Mouse (Mus musculus) liver, embryonic 11.5 days (tissue): ENCODE results near the gene Syngr3. TPM values are rescaled to one million over a fixed set of nuclear protein-coding genes. Genes with fewer than 3 reads are reported as not detected.

ENCODE experiments used
- ATAC-seq: fragments of 200-750 bp; cut with Nextera tagmentation; replicated peaks from 2 replicates; pipeline ENCODE4 v1.8.0; 2017; ENCODE audit warnings: moderate number of reproducible peaks, mild to moderate bottlenecking, moderate TSS enrichment, moderate library complexity; ENCODE audit not compliant: low FRiP score
- DNase-seq: peaks from one replicate; pipeline ENCODE4 v3.0.0-alpha.2; 2017; ENCODE audit warnings: low spot score
- H3K27ac ChIP-seq: fragments of 300-500 bp; sonication (generic); 2 replicates; pipeline ENCODE4 v1.5.1; 2014; ENCODE audit warnings: mild to moderate bottlenecking, low read depth, low read length, control low read depth
- H3K27me3 ChIP-seq: fragments of 300-500 bp; sonication (generic); replicated peaks from 2 replicates; pipeline ENCODE4 v1.6.1; 2014; ENCODE audit warnings: low read length, mixed read lengths; ENCODE audit not compliant: control insufficient read depth, insufficient read depth
- H3K36me3 ChIP-seq: fragments of 300-500 bp; sonication (generic); 2 replicates; pipeline ENCODE4 v1.6.1; 2014; ENCODE audit warnings: mild to moderate bottlenecking, low read length, moderate library complexity, mixed read lengths; ENCODE audit not compliant: control insufficient read depth, insufficient read depth
- H3K4me1 ChIP-seq: fragments of 300-500 bp; sonication (generic); replicated peaks from 2 replicates; pipeline ENCODE4 v1.6.1; 2014; ENCODE audit warnings: low read length, mixed read lengths; ENCODE audit not compliant: control insufficient read depth, insufficient read depth
- H3K4me2 ChIP-seq: fragments of 300-500 bp; sonication (generic); 2 replicates; pipeline ENCODE4 v1.6.1; 2014; ENCODE audit warnings: mild to moderate bottlenecking, control low read depth, moderate library complexity
- H3K4me3 ChIP-seq: fragments of 300-500 bp; sonication (generic); 2 replicates; pipeline ENCODE4 v1.5.1; 2014; ENCODE audit warnings: low read depth, low read length, control low read depth
- H3K9ac ChIP-seq: fragments of 300-500 bp; sonication (generic); 2 replicates; pipeline ENCODE4 v1.6.1; 2014; ENCODE audit warnings: low read depth, low read length, control low read depth
- H3K9me3 ChIP-seq: fragments of 300-500 bp; sonication (generic); 2 replicates; pipeline ENCODE4 v1.6.1; 2016; ENCODE audit warnings: low read length, inconsistent platforms, mixed read lengths; ENCODE audit not compliant: control insufficient read depth
- WGBS: fragments of 180-500 bp; shearing (Covaris S2); extraction: QIAGEN DNeasy Blood & Tissue Kit; methylation state at CpG from one replicate; pipeline ENCODE4 v1.1.7; 2014; 5-methylcytosine and 5-hydroxymethylcytosine counted together
- polyA plus RNA-seq: library from polyadenylated mRNA; unstranded; fragments of >200 nt; fragmentation: Nextera tagmentation; extraction: Ambion mirVana; gene quantifications from 2 replicates; pipeline ENCODE4 v1.2.1, GENCODE M21; 2014

Gene Syngr3
- polyA plus RNA-seq, 1 experiment from 2014 or later = 0.49 TPM

DNA sequence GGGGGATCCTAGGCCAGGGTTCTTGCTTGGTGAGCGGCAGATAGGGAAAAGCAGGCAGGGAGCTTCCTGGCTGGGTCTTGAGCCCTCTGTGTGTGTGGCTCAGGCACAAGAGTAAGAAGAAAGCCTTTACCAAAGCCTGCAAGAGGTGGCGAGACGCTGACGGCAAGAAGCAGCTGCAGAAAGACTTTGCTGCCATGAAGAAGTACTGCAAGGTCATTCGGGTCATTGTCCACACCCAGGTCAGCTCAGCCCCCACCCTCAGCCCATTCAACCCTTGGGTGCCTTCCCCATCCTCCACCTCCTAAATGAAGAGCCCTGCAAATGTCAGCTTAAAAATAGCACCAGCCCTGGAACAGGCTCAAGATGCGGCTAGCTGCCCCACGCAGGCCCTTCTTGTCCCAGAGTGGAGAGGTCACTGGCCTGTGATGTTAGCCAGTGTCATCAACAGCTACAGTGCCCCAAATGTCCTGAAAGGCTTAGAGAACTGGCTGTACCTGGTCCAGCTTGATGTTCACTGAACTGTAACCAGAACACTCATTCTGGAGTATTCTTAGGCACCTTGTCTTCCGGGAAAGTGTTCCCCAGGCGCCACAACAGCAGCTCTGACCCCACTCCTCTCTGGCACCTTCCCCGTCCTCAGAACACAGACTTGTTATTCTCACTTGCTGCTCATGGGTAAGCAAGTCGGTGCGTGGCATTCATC is 42.6 kb upstream of the Syngr3 start:
- Histone ChIP-seq H3K27me3 (no peaks in the 10 kb centered on the region), H3K4me1 (peaks cover 9% of the 10 kb centered on the region; the same call in 1 of the 2 replicates), H3K27ac (no peak overlapping the region), H3K4me2 (no peak overlapping the region), H3K4me3 (no peak overlapping the region), H3K9ac (no peak overlapping the region), H3K9me3 (no peaks in the 10 kb centered on the region), H3K36me3 (no peaks in the 10 kb centered on the region)
- WGBS = 81% methylated on average over 12 of the region's 12 CpGs
- ATAC-seq (no peak), DNase-seq (no peak)

DNA sequence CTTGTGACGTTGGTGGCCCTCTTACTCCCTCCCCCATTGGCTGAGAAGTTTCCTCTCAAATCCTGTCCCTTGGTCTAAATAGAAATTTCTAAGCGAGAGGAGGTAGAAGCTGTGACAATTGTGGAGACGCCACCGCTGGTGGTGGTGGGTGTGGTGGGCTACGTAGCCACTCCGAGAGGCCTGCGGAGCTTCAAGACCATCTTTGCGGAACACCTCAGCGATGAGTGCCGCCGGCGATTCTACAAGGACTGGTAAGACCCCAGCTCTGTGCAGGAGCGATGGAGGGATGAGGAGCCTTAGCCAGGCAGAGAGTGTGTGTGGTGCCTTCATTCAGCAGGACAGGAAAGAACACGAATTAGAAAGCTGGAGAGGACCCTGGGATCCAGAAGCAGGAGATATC is 41.0 kb upstream of the Syngr3 start:
- DNase-seq (no peak), ATAC-seq (no peak)
- 77% methylated on average over 14 of the region's 14 CpGs for WGBS
- no peak overlapping the region for H3K9ac ChIP-seq
- H3K9me3 ChIP-seq = no peaks in the 10 kb centered on the region
- H3K4me2 ChIP-seq = no peak overlapping the region
- H3K27me3 ChIP-seq = no peaks in the 10 kb centered on the region
- H3K36me3 ChIP-seq = no peaks in the 10 kb centered on the region
- no peak overlapping the region for H3K27ac ChIP-seq
- peaks cover 3% of the 10 kb centered on the region; the same call in 1 of the 2 replicates for H3K4me1 ChIP-seq
- H3K4me3 ChIP-seq = no peak overlapping the region

DNA sequence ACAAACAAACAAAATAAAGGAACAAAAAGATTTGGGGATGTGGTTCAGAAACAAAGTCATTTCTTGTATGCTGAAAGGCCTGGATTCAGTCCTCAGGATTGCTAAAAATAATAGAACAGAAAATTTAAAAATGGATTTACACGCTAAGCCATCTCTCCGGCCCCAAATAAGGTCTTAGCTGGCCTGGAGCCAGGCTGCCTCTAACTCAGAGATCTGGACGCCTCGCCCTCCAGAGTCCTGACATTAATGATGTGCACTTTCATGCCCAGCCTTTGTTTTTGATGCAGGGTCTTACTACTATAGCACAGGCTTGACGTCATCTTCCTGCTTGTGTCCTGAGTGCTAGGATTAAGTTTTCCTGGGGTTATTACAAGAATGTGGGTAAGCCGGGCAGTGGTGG is 39.3 kb upstream of the Syngr3 start:
- Histone ChIP-seq H3K27me3 (no peaks in the 10 kb centered on the region), H3K9me3 (no peaks in the 10 kb centered on the region), H3K36me3 (no peaks in the 10 kb centered on the region), H3K4me1 (no peaks in the 10 kb centered on the region), H3K4me3 (no peak overlapping the region), H3K4me2 (no peak overlapping the region), H3K27ac (no peak overlapping the region), H3K9ac (no peak overlapping the region)
- DNase-seq = no peak
- ATAC-seq = no peak
- WGBS = 81% methylated on average over 6 of the region's 6 CpGs

DNA sequence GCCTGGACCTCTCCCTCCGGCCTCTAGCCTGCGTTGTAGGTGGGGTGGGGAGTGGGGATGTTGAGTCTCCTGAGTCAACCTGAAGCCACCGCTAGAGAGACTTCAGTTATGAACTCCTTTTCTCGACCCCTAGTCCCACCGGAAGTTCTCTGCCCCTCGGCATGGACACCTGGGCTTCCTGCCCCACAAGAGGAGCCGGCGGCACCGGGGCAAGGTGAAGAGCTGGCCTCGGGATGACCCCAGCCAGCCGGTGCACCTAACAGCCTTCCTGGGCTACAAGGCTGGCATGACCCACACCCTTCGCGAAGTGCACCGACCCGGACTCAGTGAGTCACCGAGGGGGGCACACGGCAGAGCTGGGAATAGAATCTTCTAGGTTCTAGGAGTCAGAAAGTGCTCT is 38.4 kb upstream of the Syngr3 start:
- Histone ChIP-seq H3K4me1 (no peaks in the 10 kb centered on the region; the same call in 1 of the 2 replicates), H3K36me3 (no peaks in the 10 kb centered on the region), H3K27me3 (no peaks in the 10 kb centered on the region), H3K4me2 (no peak overlapping the region), H3K9me3 (no peaks in the 10 kb centered on the region), H3K4me3 (no peak overlapping the region), H3K9ac (no peak overlapping the region), H3K27ac (no peak overlapping the region)
- ATAC-seq (no peak), DNase-seq (no peak)
- WGBS = 70% methylated on average over 17 of the region's 17 CpGs

DNA sequence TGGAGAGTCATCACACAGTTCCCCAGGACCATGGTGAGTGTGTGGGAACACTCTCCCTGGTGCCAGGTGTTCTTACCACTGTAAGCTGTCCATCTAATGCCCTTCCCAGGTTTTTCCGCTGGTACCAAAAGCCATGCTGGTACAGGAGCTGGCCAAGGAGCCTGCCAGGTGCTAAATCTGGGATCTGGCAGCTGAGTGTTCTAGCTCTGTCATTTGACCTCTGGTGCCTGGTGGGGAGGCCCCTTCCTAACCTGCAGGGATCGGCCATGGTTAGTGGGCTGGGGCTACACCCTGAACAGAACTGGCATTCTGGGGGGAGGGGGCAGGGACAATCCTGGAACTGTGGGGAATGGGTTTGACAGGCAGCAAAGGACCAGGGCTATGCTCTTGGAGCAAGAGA is 37.9 kb upstream of the Syngr3 start, which contains the start of gene Rpl3l:
Gene Rpl3l, plus strand, starts transcription at position 203 of the 400 bp plus-strand sequence.
- ATAC-seq (no peak), DNase-seq (no peak)
- Histone ChIP-seq H3K9ac (no peak within 1 kb of the TSS), H3K4me2 (no peak within 1 kb of the TSS), H3K36me3 (no peaks in the 10 kb centered on the region), H3K4me1 (peaks cover 2% of the 10 kb centered on the region; the same call in 1 of the 2 replicates), H3K4me3 (no peak within 1 kb of the TSS), H3K27me3 (no peaks in the 10 kb centered on the region), H3K27ac (no peak within 1 kb of the TSS), H3K9me3 (no peaks in the 10 kb centered on the region)
- WGBS = 70% methylated on average over 2 of the region's 2 CpGs

DNA sequence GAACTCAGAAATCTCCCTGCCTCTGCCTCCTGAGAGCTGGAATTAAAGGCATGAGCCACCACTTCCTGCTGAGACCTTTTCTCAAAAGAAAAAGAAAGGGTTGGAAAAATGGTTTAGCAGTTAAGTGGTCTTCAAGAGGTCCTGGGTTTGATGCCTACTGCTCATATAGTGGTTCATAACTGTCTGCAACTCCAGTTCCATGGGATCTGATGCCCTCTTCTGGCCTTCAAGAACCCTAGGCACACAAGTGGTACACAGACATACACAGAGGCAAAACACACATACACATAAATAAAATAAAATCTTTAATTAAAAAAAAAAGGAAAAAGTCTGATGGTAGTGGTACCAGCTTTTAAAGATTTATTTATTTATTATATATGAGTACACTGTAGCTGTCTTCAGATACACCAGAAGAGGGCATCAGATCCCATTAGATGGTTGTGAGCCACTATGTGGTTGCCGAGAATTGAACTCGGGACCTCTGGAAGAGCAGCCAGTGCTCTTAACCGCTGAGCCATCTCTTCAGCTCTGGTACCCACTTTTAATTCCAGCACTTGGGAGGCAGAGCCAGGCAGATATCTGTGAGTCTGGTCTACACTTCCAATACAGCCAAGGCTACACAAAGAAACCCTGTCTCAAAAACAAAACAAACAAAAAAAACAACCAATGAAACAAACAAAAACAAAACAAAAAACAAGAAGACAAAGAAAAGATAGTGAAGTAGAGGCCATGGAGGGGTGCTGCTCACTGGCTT is 36.1 kb upstream of the Syngr3 start:
- no peak for ATAC-seq
- Histone ChIP-seq H3K9me3 (no peaks in the 10 kb centered on the region), H3K9ac (no peak overlapping the region), H3K4me3 (no peak overlapping the region), H3K27ac (no peak overlapping the region), H3K27me3 (no peaks in the 10 kb centered on the region), H3K4me1 (peaks cover 10% of the 10 kb centered on the region), H3K36me3 (peaks cover 12% of the 10 kb centered on the region), H3K4me2 (no peak overlapping the region)
- 65% methylated on average over 3 of the region's 3 CpGs for WGBS
- DNase-seq = no peak

DNA sequence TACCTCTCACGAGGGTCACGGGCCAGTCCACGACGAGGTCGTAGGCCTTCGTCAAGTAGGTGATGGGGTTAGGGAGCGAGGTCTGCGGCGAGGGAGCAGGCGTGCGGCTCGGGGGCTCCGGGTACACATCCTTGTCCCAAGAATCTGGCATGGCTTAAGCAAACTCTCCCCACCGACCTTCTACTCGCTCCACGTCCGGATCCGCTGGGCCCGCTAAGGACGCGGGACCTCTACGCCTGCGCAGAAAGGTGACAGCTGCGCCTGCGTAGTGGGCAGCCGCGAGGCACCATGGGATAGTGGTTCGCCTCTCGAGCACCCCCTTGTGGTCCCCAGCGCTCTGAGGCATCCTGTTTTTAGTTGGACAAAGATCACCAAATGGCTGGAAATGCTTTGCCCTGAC is 34.4 kb upstream of the Syngr3 start, which contains the start of gene Ndufb10:
Gene Ndufb10, minus strand, starts transcription at position 295 of the 400 bp plus-strand sequence.
- H3K4me3 ChIP-seq = peak within 1 kb of the TSS; percentile 81
- H3K9ac ChIP-seq = peak within 1 kb of the TSS; percentile 76
- H3K27ac ChIP-seq = peak within 1 kb of the TSS; percentile 69
- peak; percentile 96 for DNase-seq
- peaks cover 10% of the 10 kb centered on the region for H3K4me1 ChIP-seq
- peaks cover 12% of the 10 kb centered on the region for H3K36me3 ChIP-seq
- ATAC-seq = peak; percentile 64
- peak within 1 kb of the TSS; percentile 80 for H3K4me2 ChIP-seq
- no peaks in the 10 kb centered on the region for H3K27me3 ChIP-seq
- WGBS = under 1% methylated on average over 30 of the region's 30 CpGs
- no peaks in the 10 kb centered on the region for H3K9me3 ChIP-seq

DNA sequence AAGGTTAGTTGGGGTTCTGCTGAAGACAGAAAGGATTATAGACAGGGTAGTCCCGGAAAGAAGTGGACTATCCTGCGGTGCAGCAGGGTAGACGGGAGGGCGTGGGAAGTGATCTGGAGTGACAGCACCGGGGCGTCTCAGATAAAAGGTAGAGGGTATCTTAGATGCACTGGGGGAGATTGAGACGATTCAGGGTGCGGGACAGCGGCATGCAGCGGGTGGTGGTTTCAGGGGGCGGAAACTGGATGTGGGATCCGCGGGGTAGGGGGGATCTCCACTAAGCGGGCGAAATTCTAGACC is 34.1 kb upstream of the Syngr3 start:
- Histone ChIP-seq H3K9ac (peak overlapping the region; percentile 76), H3K4me1 (peaks cover 12% of the 10 kb centered on the region), H3K9me3 (no peaks in the 10 kb centered on the region), H3K36me3 (peaks cover 12% of the 10 kb centered on the region), H3K27ac (peak overlapping the region; percentile 69), H3K4me2 (peak overlapping the region; percentile 80), H3K27me3 (no peaks in the 10 kb centered on the region), H3K4me3 (peak overlapping the region; percentile 81)
- DNase-seq (no peak), ATAC-seq (peak; percentile 45)
- 0% methylated on average over 15 of the region's 15 CpGs for WGBS
